Mouse (Mus musculus): ENCODE data around the gene Plekhn1. TPM values are rescaled to one million over a fixed set of nuclear protein-coding genes. Genes with fewer than 3 reads are reported as not detected.

The Plekhn1 gene
- polyA plus RNA-seq, 1 experiment from 2014 or later: 23.9 TPM

DNA sequence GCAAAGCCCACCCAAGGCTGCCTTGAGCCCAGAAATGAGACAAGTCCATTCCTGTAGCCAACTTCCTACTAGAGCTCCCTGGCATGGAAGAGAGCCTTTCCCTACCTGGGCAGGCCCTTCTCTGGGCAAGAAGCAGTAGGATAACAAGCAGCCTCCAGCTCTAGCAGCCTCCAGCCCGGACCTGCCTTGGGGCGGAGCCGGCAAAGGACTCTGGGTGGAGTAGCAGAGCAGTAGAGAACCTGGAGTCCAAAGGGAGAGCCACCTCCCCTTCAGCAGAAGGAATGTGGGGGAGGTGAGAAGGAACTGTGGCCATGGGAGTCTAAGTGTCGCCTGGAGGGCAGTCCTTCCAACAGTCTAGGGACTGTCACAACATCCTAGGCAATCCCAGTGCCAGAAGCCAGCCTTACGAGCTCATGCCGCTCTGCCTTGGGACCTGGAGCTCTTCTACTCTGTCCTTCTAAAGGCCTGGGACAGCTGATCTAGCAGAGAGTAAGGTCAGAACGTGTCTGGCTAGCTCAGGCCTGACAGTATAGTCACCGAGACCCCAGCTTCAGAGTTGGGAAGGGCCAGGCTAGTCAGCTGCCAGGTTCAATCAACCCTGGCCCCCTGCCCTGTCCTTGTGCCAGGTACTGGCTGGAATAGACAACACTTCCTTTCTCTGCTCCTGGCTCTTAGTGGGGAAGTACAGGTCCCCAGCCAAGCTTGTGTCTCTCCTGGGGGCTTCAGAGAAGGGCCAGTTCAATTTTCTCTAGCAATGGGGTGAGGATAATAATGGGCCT lies 42.0 kb downstream of the Plekhn1 start:
- H3K27ac ChIP-seq (replicated peaks): peak overlapping the region; percentile 62
- H3K36me3 ChIP-seq (replicated peaks): peaks cover 57% of the 10 kb centered on the region
- H3K4me3 ChIP-seq: peak overlapping the region; percentile 84
- 43% methylated on average over 8 of the region's 8 CpGs for WGBS
- peaks cover 89% of the 10 kb centered on the region for H3K4me1 ChIP-seq
- DNase-seq (ENCODE audit: low spot score): no peak
- H3K9me3 ChIP-seq: no peaks in the 10 kb centered on the region
- peaks cover 14% of the 10 kb centered on the region; the same call in 1 of the 2 replicates for H3K27me3 ChIP-seq (replicated peaks; ENCODE audit: low read depth, poor library complexity, severe bottlenecking)

DNA sequence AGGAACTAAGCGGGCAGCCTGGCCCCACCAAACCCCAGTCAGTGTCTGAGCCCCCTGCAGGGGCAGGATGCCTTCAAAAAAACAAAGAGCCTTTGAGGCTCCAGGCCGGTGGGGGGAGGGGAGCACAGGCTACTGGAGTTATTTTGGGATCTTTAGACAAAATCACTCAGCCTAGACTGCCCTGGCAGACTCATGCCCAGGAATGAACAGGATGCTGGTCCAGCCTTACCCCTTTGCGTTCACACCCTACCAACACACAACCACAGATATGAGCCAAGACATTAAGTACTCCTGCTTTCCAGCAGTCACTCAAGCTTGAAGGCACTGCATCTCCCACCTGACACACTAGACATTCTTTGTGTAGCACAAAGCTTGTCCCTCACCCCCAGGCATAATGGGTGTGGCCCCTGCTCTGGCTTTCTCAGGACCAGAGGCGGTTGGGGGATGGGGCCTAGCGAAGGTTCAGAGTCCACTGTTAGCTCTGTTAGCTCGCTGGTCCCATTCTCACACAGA lies 45.8 kb downstream of the Plekhn1 start:
- peaks cover 96% of the 10 kb centered on the region for H3K4me1 ChIP-seq
- H3K9me3 ChIP-seq: no peaks in the 10 kb centered on the region
- peak; percentile 73 for DNase-seq (ENCODE audit: low spot score)
- H3K27ac ChIP-seq (replicated peaks): peak overlapping the region; percentile 83
- H3K36me3 ChIP-seq (replicated peaks): peaks cover 69% of the 10 kb centered on the region
- peak overlapping the region; percentile 37 for H3K4me3 ChIP-seq
- 8% methylated on average over 6 of the region's 6 CpGs for WGBS
- H3K27me3 ChIP-seq (replicated peaks; ENCODE audit: low read depth, poor library complexity, severe bottlenecking): no peaks in the 10 kb centered on the region

DNA sequence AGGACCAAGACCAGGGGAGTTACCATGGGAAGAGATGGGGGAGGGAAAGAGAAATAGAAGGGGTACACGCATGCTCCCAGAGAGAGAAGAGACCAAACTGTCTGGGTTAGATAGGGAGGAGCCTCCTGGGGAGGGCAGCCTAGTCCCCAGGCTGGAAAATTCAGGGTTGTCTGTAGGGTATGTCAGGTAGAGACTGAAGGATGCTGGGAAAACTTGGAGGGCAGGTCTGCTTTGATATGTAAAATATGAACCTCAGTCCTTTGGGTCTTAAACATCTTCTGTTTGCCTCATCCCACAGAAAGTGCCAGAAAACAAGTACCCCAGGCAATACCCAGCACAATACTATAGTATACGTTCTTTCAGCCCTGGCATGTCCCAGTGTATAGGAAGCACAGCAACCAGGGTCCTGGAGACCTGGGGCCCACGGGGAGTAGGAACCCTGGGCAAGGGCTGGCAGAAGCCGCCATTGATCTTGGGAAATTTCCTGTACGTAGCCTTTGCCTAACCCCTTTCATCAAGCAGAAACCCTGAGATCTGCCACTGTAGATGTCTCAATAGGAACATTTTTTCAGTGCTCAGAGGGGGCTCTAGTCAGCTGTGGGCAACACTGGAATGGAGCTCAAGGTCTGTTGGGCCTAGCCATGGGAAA lies 46.4 kb downstream of the Plekhn1 start:
- WGBS: 42% methylated on average over 5 of the region's 5 CpGs
- Histone ChIP-seq H3K27ac (replicated peaks) (peak overlapping the region; percentile 83), H3K9me3 (no peaks in the 10 kb centered on the region), H3K36me3 (replicated peaks) (peaks cover 68% of the 10 kb centered on the region), H3K27me3 (replicated peaks; ENCODE audit: low read depth, poor library complexity, severe bottlenecking) (no peaks in the 10 kb centered on the region), H3K4me3 (peak overlapping the region; percentile 37), H3K4me1 (peaks cover 94% of the 10 kb centered on the region)
- DNase-seq (ENCODE audit: low spot score): no peak

DNA sequence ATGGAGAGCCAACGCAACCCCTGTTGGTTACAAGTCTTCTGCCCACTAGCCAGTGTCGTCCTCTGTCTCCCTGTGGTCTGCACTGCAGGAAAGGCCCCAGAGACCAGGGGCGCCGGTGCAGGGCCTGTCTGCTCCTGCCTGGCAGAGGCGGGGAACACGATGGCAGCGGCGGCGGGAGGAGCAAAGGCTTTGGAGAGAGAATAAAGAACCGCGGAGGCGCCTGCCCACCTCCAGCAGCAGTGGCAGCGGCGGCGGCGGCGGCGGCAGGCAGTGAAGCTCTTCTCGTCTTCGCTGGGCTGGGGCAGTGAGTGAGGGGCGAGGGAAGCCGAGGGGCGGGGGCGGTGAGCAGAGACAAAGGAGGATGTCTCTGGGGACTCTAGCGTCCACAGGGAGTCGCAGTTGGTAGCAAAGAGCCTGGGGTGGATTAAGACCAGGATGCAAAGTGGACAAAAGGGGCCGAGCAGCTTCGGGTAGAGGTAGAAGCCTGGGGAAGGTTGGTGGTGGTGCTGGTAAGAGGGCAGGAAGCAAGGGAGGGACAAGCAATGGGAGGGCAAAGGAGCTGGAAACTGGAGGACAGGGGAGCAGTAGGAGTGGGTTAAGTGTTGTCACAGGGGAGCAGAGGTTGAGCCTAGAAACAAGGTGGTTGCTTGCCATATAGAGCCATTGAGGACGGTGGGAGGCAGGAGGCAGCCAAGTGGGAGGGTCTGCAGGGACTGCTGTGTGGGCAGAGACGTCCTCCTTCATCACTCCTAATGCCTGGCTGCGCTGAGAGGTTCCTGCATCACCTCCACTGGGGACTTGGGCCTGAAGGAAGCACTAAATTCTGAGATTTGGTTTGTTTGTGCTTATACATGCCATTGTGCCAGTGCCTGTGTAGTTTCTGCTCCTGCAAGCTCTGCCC lies 48.5 kb downstream of the Plekhn1 start:
- peak overlapping the region; percentile 56 for H3K4me3 ChIP-seq
- H3K9me3 ChIP-seq: no peaks in the 10 kb centered on the region
- DNase-seq (ENCODE audit: low spot score): peak; percentile 72
- peaks cover 73% of the 10 kb centered on the region for H3K4me1 ChIP-seq
- no peaks in the 10 kb centered on the region for H3K27me3 ChIP-seq (replicated peaks; ENCODE audit: low read depth, poor library complexity, severe bottlenecking)
- H3K36me3 ChIP-seq (replicated peaks): peaks cover 68% of the 10 kb centered on the region
- WGBS: 6% methylated on average over 31 of the region's 31 CpGs
- peak overlapping the region; percentile 86 for H3K27ac ChIP-seq (replicated peaks)

DNA sequence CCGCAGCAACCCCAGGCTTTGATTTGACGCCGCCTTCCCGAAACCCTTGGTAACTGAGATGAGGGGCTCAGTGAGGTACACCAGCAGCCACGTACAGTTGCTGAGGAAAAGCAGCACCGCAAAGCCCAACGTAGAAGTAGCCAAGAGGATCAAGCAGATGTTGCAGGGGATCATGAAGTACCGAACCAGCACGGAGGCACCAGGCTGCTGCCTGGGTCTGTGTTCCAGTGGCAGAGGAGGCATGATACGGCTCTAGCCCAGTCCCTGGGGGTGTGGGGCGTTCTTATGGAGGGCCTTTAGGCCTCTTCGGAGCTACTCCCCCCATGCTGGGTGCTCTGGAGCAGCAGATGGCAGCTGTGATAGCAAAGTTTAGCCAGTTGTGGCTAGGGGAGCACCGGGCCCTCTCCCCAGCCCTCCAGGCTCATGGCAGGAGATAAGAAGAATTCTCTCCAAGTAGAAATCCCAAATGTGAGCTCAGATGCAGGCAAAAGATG lies 49.2 kb downstream of the Plekhn1 start:
- peak overlapping the region; percentile 56 for H3K4me3 ChIP-seq
- H3K27ac ChIP-seq (replicated peaks): peak overlapping the region; percentile 86
- no peaks in the 10 kb centered on the region for H3K27me3 ChIP-seq (replicated peaks; ENCODE audit: low read depth, poor library complexity, severe bottlenecking)
- H3K9me3 ChIP-seq: no peaks in the 10 kb centered on the region
- H3K4me1 ChIP-seq: peaks cover 66% of the 10 kb centered on the region
- 74% methylated on average over 13 of the region's 13 CpGs for WGBS
- H3K36me3 ChIP-seq (replicated peaks): peaks cover 68% of the 10 kb centered on the region
- DNase-seq (ENCODE audit: low spot score): no peak

DNA sequence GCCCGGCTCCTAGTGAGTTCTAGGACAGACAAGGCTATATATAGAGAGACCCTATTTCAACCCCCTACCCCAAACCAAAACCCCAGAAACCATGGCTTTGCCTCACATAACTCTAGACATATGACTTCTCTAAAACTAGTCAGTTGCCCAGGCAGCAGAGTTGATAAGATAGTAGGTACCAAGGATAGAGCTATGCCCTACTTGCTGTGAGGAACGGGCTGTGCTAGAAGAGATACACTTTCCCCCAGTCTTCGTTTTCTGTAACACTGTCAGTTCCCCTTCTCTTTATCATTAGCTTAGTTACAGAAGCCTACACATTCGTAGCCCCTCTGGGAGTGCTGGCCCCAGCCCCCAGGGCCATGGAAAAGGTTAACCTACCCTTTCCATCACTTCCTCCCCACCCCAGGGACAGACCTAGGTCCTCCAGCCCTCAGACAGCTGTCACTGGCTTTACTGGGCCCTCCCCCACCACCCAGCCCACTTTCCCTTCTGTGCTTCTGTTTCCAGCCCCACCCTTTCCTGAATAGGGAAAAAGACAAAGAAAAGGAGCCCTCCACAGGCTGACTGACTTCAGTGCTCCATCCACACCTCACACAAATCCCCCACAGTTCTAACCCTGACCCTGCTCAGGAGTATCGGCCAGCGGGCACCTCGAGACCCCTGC lies 50.2 kb downstream of the Plekhn1 start:
- DNase-seq (ENCODE audit: low spot score): no peak
- Histone ChIP-seq H3K4me1 (peaks cover 59% of the 10 kb centered on the region), H3K4me3 (peak overlapping the region; percentile 56), H3K27ac (replicated peaks) (peak overlapping the region; percentile 86), H3K27me3 (replicated peaks; ENCODE audit: low read depth, poor library complexity, severe bottlenecking) (no peaks in the 10 kb centered on the region), H3K36me3 (replicated peaks) (peaks cover 71% of the 10 kb centered on the region), H3K9me3 (no peaks in the 10 kb centered on the region)
- 84% methylated on average over 7 of the region's 7 CpGs for WGBS

DNA sequence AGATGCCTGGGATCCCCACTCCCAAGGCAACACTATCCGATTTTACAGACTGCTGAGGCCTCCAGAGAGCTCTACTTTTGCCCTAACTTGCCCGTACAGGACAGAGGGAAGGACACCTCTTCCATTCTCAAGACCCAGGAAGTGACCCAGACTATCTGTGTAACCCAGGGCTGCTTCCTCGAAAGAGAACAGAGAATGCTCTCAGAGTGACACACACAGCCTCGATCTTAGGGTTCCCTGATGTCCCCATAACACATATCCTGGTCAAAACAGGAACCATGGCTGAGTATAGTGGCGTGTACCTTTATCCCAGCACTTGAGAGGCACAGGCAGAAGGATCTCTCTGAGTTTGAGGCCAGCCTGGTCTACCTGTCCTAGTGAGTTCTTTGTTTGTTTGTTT lies 50.9 kb downstream of the Plekhn1 start:
- peak overlapping the region; percentile 30; the same call in 1 of the 2 replicates for H3K4me3 ChIP-seq
- no peak for DNase-seq (ENCODE audit: low spot score)
- no peaks in the 10 kb centered on the region for H3K27me3 ChIP-seq (replicated peaks; ENCODE audit: low read depth, poor library complexity, severe bottlenecking)
- no peaks in the 10 kb centered on the region for H3K9me3 ChIP-seq
- peaks cover 52% of the 10 kb centered on the region for H3K4me1 ChIP-seq
- peaks cover 78% of the 10 kb centered on the region for H3K36me3 ChIP-seq (replicated peaks)
- H3K27ac ChIP-seq (replicated peaks): no peak overlapping the region
- WGBS: 88% methylated on average over 5 of the region's 5 CpGs

DNA sequence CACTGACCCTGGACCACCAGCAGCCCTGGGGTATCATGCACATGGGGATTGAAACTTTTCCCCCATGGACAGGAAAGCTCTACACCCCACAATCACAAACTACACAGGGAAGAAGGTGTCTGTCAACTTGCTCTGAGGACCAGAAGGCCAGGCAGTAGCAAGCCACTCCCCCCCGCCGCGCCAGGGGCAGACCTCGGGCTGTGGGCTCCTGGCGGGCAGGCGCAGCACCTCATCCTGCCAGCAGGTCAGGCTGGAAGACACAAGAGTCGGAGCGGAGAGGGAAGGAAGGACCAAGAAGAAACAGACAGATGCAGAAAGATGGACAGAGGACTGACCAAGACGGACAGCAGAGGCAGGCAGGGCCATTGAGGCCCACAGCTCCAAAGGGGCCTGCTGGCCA lies 57.0 kb downstream of the Plekhn1 start:
- Histone ChIP-seq H3K27me3 (replicated peaks; ENCODE audit: low read depth, poor library complexity, severe bottlenecking) (no peaks in the 10 kb centered on the region), H3K9me3 (no peaks in the 10 kb centered on the region), H3K27ac (replicated peaks) (no peak overlapping the region), H3K4me1 (peaks cover 4% of the 10 kb centered on the region; the same call in 1 of the 2 replicates), H3K4me3 (no peak overlapping the region), H3K36me3 (replicated peaks) (peaks cover 100% of the 10 kb centered on the region)
- DNase-seq (ENCODE audit: low spot score): no peak
- whole genome bisulfite sequencing: 95% methylated on average over 9 of the region's 9 CpGs

DNA sequence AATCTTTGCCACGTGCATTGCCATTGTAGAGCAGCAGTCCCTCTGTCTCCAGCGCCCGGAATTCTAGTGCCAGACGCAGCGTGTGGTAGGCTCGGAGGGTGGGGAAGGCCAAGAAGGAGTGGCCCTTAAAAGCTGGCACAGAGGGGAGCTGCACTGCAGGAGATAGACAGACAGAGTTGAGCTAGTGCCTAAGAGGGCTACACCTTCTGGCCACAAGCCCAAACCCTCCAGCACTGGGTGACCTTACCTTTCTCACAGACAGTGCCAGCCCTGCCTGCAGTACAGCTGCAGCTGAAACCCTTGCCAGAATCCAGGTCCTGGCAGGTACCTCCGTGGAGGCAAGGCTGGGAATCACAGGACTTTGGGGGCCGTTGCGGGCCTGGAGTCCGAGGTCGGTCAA lies 62.8 kb downstream of the Plekhn1 start:
- no peak overlapping the region for H3K4me3 ChIP-seq
- H3K27ac ChIP-seq (replicated peaks): no peak overlapping the region
- H3K4me1 ChIP-seq: no peaks in the 10 kb centered on the region
- peaks cover 100% of the 10 kb centered on the region for H3K36me3 ChIP-seq (replicated peaks)
- no peaks in the 10 kb centered on the region for H3K9me3 ChIP-seq
- H3K27me3 ChIP-seq (replicated peaks; ENCODE audit: low read depth, poor library complexity, severe bottlenecking): no peaks in the 10 kb centered on the region
- WGBS: 95% methylated on average over 11 of the region's 11 CpGs
- no peak for DNase-seq (ENCODE audit: low spot score)

All from embryonic facial prominence, embryonic 10.5 days (tissue).